Mouse (Mus musculus): ENCODE measurements around the gene Pnmal2. TPM values are rescaled to one million over a fixed set of nuclear protein-coding genes. Genes with fewer than 3 reads are reported as not detected.

The Pnmal2 gene
- polyA plus RNA-seq, 1 experiment from 2014 or later, result 4.7 TPM

- WGBS, result 5% methylated on average over 22 of the region's 22 CpGs
- ATAC-seq (ENCODE audit: low FRiP score, low TSS enrichment) (no peak), DNase-seq (ENCODE audit: low spot score) (no peak)
- H3K4me3 ChIP-seq (ENCODE audit: low read depth, low read length), result peak overlapping the region; percentile 56
- H3K4me1 ChIP-seq (replicated peaks; ENCODE audit: control insufficient read depth, insufficient read depth), result peaks cover 10% of the 10 kb centered on the region
- H3K27ac ChIP-seq (replicated peaks), result 0 out of 2 replicates have a peak overlapping the region, but pooled peaks have one; percentile 30
- H3K9ac ChIP-seq (ENCODE audit: low read length), result peak overlapping the region; percentile 67
- TF ChIP-seq CTCF (IDR thresholded peaks at IDR 0.05; ENCODE audit: low read depth) (no peak), EP300 (optimal IDR thresholded peaks at IDR 0.05) (no peak)
- H3K9me3 ChIP-seq (ENCODE audit: control insufficient read depth, low read length), result no peaks in the 10 kb centered on the region
- H3K36me3 ChIP-seq (ENCODE audit: control insufficient read depth, insufficient read depth, low read length), result no peaks in the 10 kb centered on the region
- peak overlapping the region; percentile 81 for H3K4me2 ChIP-seq (replicated peaks; ENCODE audit: low read depth)
- no peaks in the 10 kb centered on the region for H3K27me3 ChIP-seq (ENCODE audit: control insufficient read depth, insufficient read depth, low read length)
These were observed 380 bp downstream of the Pnmal2 start for GRCm38 (mm10) chr7:16944808-16945315.

- H3K27me3 ChIP-seq (ENCODE audit: control insufficient read depth, insufficient read depth, low read length), result no peaks in the 10 kb centered on the region
- TF ChIP-seq EP300 (optimal IDR thresholded peaks at IDR 0.05) (no peak), CTCF (IDR thresholded peaks at IDR 0.05; ENCODE audit: low read depth) (no peak)
- H3K9me3 ChIP-seq (ENCODE audit: control insufficient read depth, low read length), result no peaks in the 10 kb centered on the region
- H3K4me3 ChIP-seq (ENCODE audit: low read depth, low read length), result peak overlapping the region; percentile 56
- DNase-seq (ENCODE audit: low spot score) (no peak), ATAC-seq (ENCODE audit: low FRiP score, low TSS enrichment) (no peak)
- no peak overlapping the region for H3K27ac ChIP-seq (replicated peaks)
- H3K4me1 ChIP-seq (replicated peaks; ENCODE audit: control insufficient read depth, insufficient read depth), result peaks cover 10% of the 10 kb centered on the region
- H3K4me2 ChIP-seq (replicated peaks; ENCODE audit: low read depth), result peak overlapping the region; percentile 81
- WGBS, result 34% methylated on average over 17 of the region's 17 CpGs
- H3K36me3 ChIP-seq (ENCODE audit: control insufficient read depth, insufficient read depth, low read length), result no peaks in the 10 kb centered on the region
- H3K9ac ChIP-seq (ENCODE audit: low read length), result peak overlapping the region; percentile 67; the same call in 1 of the 2 replicates
These were observed 937 bp downstream of the Pnmal2 start for GRCm38 (mm10) chr7:16945419-16945818.

- ATAC-seq (ENCODE audit: low FRiP score, low TSS enrichment) (no peak), DNase-seq (ENCODE audit: low spot score) (peak; percentile 46)
- 22% methylated on average over 53 of the region's 53 CpGs for WGBS
- H3K9me3 ChIP-seq (ENCODE audit: control insufficient read depth, low read length), result no peaks in the 10 kb centered on the region
- H3K27ac ChIP-seq (replicated peaks), result no peak overlapping the region
- no peaks in the 10 kb centered on the region for H3K27me3 ChIP-seq (ENCODE audit: control insufficient read depth, insufficient read depth, low read length)
- peak overlapping the region; percentile 51 for H3K9ac ChIP-seq (ENCODE audit: low read length)
- H3K4me3 ChIP-seq (ENCODE audit: low read depth, low read length), result peak overlapping the region; percentile 27
- TF ChIP-seq CTCF (IDR thresholded peaks at IDR 0.05; ENCODE audit: low read depth), result peak; percentile 31
- no peak for TF ChIP-seq EP300 (optimal IDR thresholded peaks at IDR 0.05)
- H3K4me1 ChIP-seq (replicated peaks; ENCODE audit: control insufficient read depth, insufficient read depth), result peaks cover 10% of the 10 kb centered on the region
- peak overlapping the region; percentile 56 for H3K4me2 ChIP-seq (replicated peaks; ENCODE audit: low read depth)
- no peaks in the 10 kb centered on the region for H3K36me3 ChIP-seq (ENCODE audit: control insufficient read depth, insufficient read depth, low read length)
These were observed 2.2 kb downstream of the Pnmal2 start for GRCm38 (mm10) chr7:16946441-16947348.

- H3K36me3 ChIP-seq (ENCODE audit: control insufficient read depth, insufficient read depth, low read length), result no peaks in the 10 kb centered on the region
- no peak for ATAC-seq (ENCODE audit: low FRiP score, low TSS enrichment)
- no peak for DNase-seq (ENCODE audit: low spot score)
- 16% methylated on average over 21 of the region's 22 CpGs for WGBS
- peak overlapping the region; percentile 51; the same call in 1 of the 2 replicates for H3K9ac ChIP-seq (ENCODE audit: low read length)
- H3K4me1 ChIP-seq (replicated peaks; ENCODE audit: control insufficient read depth, insufficient read depth), result peaks cover 10% of the 10 kb centered on the region
- peak overlapping the region; percentile 56 for H3K4me2 ChIP-seq (replicated peaks; ENCODE audit: low read depth)
- H3K4me3 ChIP-seq (ENCODE audit: low read depth, low read length), result peak overlapping the region; percentile 27
- H3K27ac ChIP-seq (replicated peaks), result no peak overlapping the region
- TF ChIP-seq EP300 (optimal IDR thresholded peaks at IDR 0.05) (no peak), CTCF (IDR thresholded peaks at IDR 0.05; ENCODE audit: low read depth) (no peak)
- H3K9me3 ChIP-seq (ENCODE audit: control insufficient read depth, low read length), result no peaks in the 10 kb centered on the region
- no peaks in the 10 kb centered on the region for H3K27me3 ChIP-seq (ENCODE audit: control insufficient read depth, insufficient read depth, low read length)
These were observed 2.9 kb downstream of the Pnmal2 start for GRCm38 (mm10) chr7:16947349-16947895.

GRCm38 (mm10) chr7:16947959-16948361 is 3.5 kb downstream of the Pnmal2 start:
- ATAC-seq (ENCODE audit: low FRiP score, low TSS enrichment), result no peak

More at GRCm38 (mm10) chr7:16947959-16948361, 3.5 kb downstream of the Pnmal2 start:
- TF ChIP-seq EP300 (optimal IDR thresholded peaks at IDR 0.05) (no peak), CTCF (IDR thresholded peaks at IDR 0.05; ENCODE audit: low read depth) (no peak)
- Histone ChIP-seq H3K36me3 (ENCODE audit: control insufficient read depth, insufficient read depth, low read length) (no peaks in the 10 kb centered on the region), H3K9me3 (ENCODE audit: control insufficient read depth, low read length) (no peaks in the 10 kb centered on the region), H3K4me2 (replicated peaks; ENCODE audit: low read depth) (peak overlapping the region; percentile 56), H3K4me1 (replicated peaks; ENCODE audit: control insufficient read depth, insufficient read depth) (peaks cover 10% of the 10 kb centered on the region), H3K9ac (ENCODE audit: low read length) (no peak overlapping the region), H3K27me3 (ENCODE audit: control insufficient read depth, insufficient read depth, low read length) (no peaks in the 10 kb centered on the region), H3K4me3 (ENCODE audit: low read depth, low read length) (no peak overlapping the region), H3K27ac (replicated peaks) (no peak overlapping the region)
- peak; percentile 44 for DNase-seq (ENCODE audit: low spot score)
- 0% methylated on average over 4 of the region's 4 CpGs for WGBS

Measured in stomach, postnatal 0 days (tissue).